Mouse (Mus musculus): ENCODE measurements around the gene Abcf3. TPM values are rescaled to one million over a fixed set of nuclear protein-coding genes. Genes with fewer than 3 reads are reported as not detected.

The Abcf3 gene
- polyA plus RNA-seq (2016; fragmentation: Nextera tagmentation; extraction: Ambion mirVana): 58.9 and 62.2 TPM in 2 replicates

- under 1% methylated on average over 56 of the region's 56 CpGs for WGBS
- H3K4me3 ChIP-seq: peak within 1 kb of the TSS; percentile 87
- peaks cover 18% of the 10 kb centered on the region for H3K4me1 ChIP-seq
- H3K27ac ChIP-seq (replicated peaks): peak within 1 kb of the TSS; percentile 77
- H3K27me3 ChIP-seq (ENCODE audit: low read depth, poor library complexity, severe bottlenecking): no peaks in the 10 kb centered on the region
- H3K9me3 ChIP-seq (replicated peaks): no peaks in the 10 kb centered on the region
- peaks cover 62% of the 10 kb centered on the region for H3K36me3 ChIP-seq
- DNase-seq (ENCODE audit: low spot score): peak; percentile 98
These were observed at the start of gene Abcf3 for GRCm38 (mm10) chr16:20548096-20548948. TSS of gene Abcf3 (plus strand) at chr16:20548577.

- Histone ChIP-seq H3K27me3 (ENCODE audit: low read depth, poor library complexity, severe bottlenecking) (peaks cover 22% of the 10 kb centered on the region), H3K36me3 (peaks cover 38% of the 10 kb centered on the region), H3K4me1 (peaks cover 25% of the 10 kb centered on the region), H3K4me3 (peak within 1 kb of the TSS; percentile 92), H3K9me3 (replicated peaks) (no peaks in the 10 kb centered on the region), H3K27ac (replicated peaks) (peak within 1 kb of the TSS; percentile 93)
- WGBS: 0% methylated on average over 49 of the region's 49 CpGs
- DNase-seq (ENCODE audit: low spot score): peak; percentile 90
These were observed 49.5 kb upstream of the Abcf3 start, which contains the start of gene Eif2b5 for GRCm38 (mm10) chr16:20498677-20499475. TSS of gene Eif2b5 (plus strand) at chr16:20498817.

- Histone ChIP-seq H3K4me3 (no peak overlapping the region), H3K9me3 (replicated peaks) (no peaks in the 10 kb centered on the region), H3K4me1 (no peaks in the 10 kb centered on the region), H3K27me3 (ENCODE audit: low read depth, poor library complexity, severe bottlenecking) (no peaks in the 10 kb centered on the region), H3K27ac (replicated peaks) (no peak overlapping the region), H3K36me3 (peaks cover 100% of the 10 kb centered on the region)
- 87% methylated on average over 8 of the region's 8 CpGs for WGBS
- DNase-seq (ENCODE audit: low spot score): no peak
These were observed 42.4 kb upstream of the Abcf3 start for GRCm38 (mm10) chr16:20506000-20506399.

- H3K36me3 ChIP-seq: peaks cover 74% of the 10 kb centered on the region
- no peak overlapping the region for H3K27ac ChIP-seq (replicated peaks)
- H3K4me3 ChIP-seq: no peak overlapping the region
- no peaks in the 10 kb centered on the region for H3K4me1 ChIP-seq
- DNase-seq (ENCODE audit: low spot score): peak; percentile 41
- WGBS: 83% methylated on average over 3 of the region's 3 CpGs
- H3K27me3 ChIP-seq (ENCODE audit: low read depth, poor library complexity, severe bottlenecking): no peaks in the 10 kb centered on the region
- H3K9me3 ChIP-seq (replicated peaks): no peaks in the 10 kb centered on the region
These were observed 39.0 kb upstream of the Abcf3 start for GRCm38 (mm10) chr16:20509349-20509748.

GRCm38 (mm10) chr16:20511277-20511847 lies 37.0 kb upstream of the Abcf3 start:
- no peak for DNase-seq (ENCODE audit: low spot score)
- Histone ChIP-seq H3K36me3 (peaks cover 54% of the 10 kb centered on the region), H3K9me3 (replicated peaks) (no peaks in the 10 kb centered on the region), H3K4me3 (no peak overlapping the region), H3K27me3 (ENCODE audit: low read depth, poor library complexity, severe bottlenecking) (no peaks in the 10 kb centered on the region), H3K4me1 (peaks cover 3% of the 10 kb centered on the region), H3K27ac (replicated peaks) (no peak overlapping the region)
- WGBS: 95% methylated on average over 7 of the region's 7 CpGs

GRCm38 (mm10) chr16:20516032-20516431 lies 32.3 kb upstream of the Abcf3 start:
- Histone ChIP-seq H3K4me3 (peak overlapping the region; percentile 84), H3K9me3 (replicated peaks) (no peaks in the 10 kb centered on the region), H3K4me1 (peaks cover 32% of the 10 kb centered on the region), H3K27ac (replicated peaks) (peak overlapping the region; percentile 96), H3K27me3 (ENCODE audit: low read depth, poor library complexity, severe bottlenecking) (no peaks in the 10 kb centered on the region), H3K36me3 (peaks cover 25% of the 10 kb centered on the region)
- DNase-seq (ENCODE audit: low spot score): no peak

- DNase-seq (ENCODE audit: low spot score): peak; percentile 91
- peak within 1 kb of the TSS; percentile 96 for H3K27ac ChIP-seq (replicated peaks)
- WGBS: under 1% methylated on average over 55 of the region's 55 CpGs
- peaks cover 32% of the 10 kb centered on the region for H3K4me1 ChIP-seq
- peak within 1 kb of the TSS; percentile 84 for H3K4me3 ChIP-seq
- peaks cover 26% of the 10 kb centered on the region for H3K36me3 ChIP-seq
- no peaks in the 10 kb centered on the region for H3K27me3 ChIP-seq (ENCODE audit: low read depth, poor library complexity, severe bottlenecking)
- H3K9me3 ChIP-seq (replicated peaks): no peaks in the 10 kb centered on the region
These were observed 31.6 kb upstream of the Abcf3 start, which contains the start of gene Dvl3 for GRCm38 (mm10) chr16:20516726-20517201. TSS of gene Dvl3 (plus strand) at chr16:20516982.

GRCm38 (mm10) chr16:20517216-20517615 lies 31.2 kb upstream of the Abcf3 start:
- under 1% methylated on average over 26 of the region's 26 CpGs for WGBS
- peak overlapping the region; percentile 96 for H3K27ac ChIP-seq (replicated peaks)

GRCm38 (mm10) chr16:20517701-20518374 lies 30.5 kb upstream of the Abcf3 start:
- Histone ChIP-seq H3K27me3 (ENCODE audit: low read depth, poor library complexity, severe bottlenecking) (no peaks in the 10 kb centered on the region), H3K36me3 (peaks cover 34% of the 10 kb centered on the region), H3K4me1 (peaks cover 32% of the 10 kb centered on the region), H3K27ac (replicated peaks) (peak overlapping the region; percentile 96), H3K4me3 (peak overlapping the region; percentile 84), H3K9me3 (replicated peaks) (no peaks in the 10 kb centered on the region)
- DNase-seq (ENCODE audit: low spot score): peak; percentile 75
- WGBS: 2% methylated on average over 6 of the region's 6 CpGs

More at GRCm38 (mm10) chr16:20517216-20517615, 31.2 kb upstream of the Abcf3 start:
- no peak for DNase-seq (ENCODE audit: low spot score)
- Histone ChIP-seq H3K36me3 (peaks cover 30% of the 10 kb centered on the region), H3K27me3 (ENCODE audit: low read depth, poor library complexity, severe bottlenecking) (no peaks in the 10 kb centered on the region), H3K9me3 (replicated peaks) (no peaks in the 10 kb centered on the region), H3K4me1 (peaks cover 32% of the 10 kb centered on the region), H3K4me3 (peak overlapping the region; percentile 84)

GRCm38 (mm10) chr16:20523886-20524285 lies 24.5 kb upstream of the Abcf3 start:
- no peaks in the 10 kb centered on the region for H3K9me3 ChIP-seq (replicated peaks)
- no peak overlapping the region for H3K27ac ChIP-seq (replicated peaks)
- no peaks in the 10 kb centered on the region for H3K27me3 ChIP-seq (ENCODE audit: low read depth, poor library complexity, severe bottlenecking)
- H3K36me3 ChIP-seq: peaks cover 94% of the 10 kb centered on the region
- 81% methylated on average over 10 of the region's 10 CpGs for WGBS
- DNase-seq (ENCODE audit: low spot score): no peak
- H3K4me1 ChIP-seq: peaks cover 15% of the 10 kb centered on the region
- no peak overlapping the region for H3K4me3 ChIP-seq

GRCm38 (mm10) chr16:20528779-20529178 lies 19.6 kb upstream of the Abcf3 start:
- Histone ChIP-seq H3K36me3 (peaks cover 99% of the 10 kb centered on the region), H3K27me3 (ENCODE audit: low read depth, poor library complexity, severe bottlenecking) (no peaks in the 10 kb centered on the region), H3K4me3 (no peak overlapping the region), H3K27ac (replicated peaks) (no peak overlapping the region), H3K9me3 (replicated peaks) (no peaks in the 10 kb centered on the region), H3K4me1 (no peaks in the 10 kb centered on the region)
- WGBS: 88% methylated on average over 5 of the region's 5 CpGs
- DNase-seq (ENCODE audit: low spot score): no peak

- peaks cover 97% of the 10 kb centered on the region for H3K36me3 ChIP-seq
- H3K4me1 ChIP-seq: no peaks in the 10 kb centered on the region
- no peak overlapping the region for H3K4me3 ChIP-seq
- no peaks in the 10 kb centered on the region for H3K27me3 ChIP-seq (ENCODE audit: low read depth, poor library complexity, severe bottlenecking)
- 100% methylated on average over 1 of the region's 1 CpGs for WGBS
- no peak for DNase-seq (ENCODE audit: low spot score)
- H3K9me3 ChIP-seq (replicated peaks): no peaks in the 10 kb centered on the region
- no peak overlapping the region for H3K27ac ChIP-seq (replicated peaks)
These were observed 19.0 kb upstream of the Abcf3 start for GRCm38 (mm10) chr16:20529375-20529774.
